Mouse (Mus musculus): ENCODE measurements around the gene Tgfb3. TPM values are rescaled to one million over a fixed set of nuclear protein-coding genes. Genes with fewer than 3 reads are reported as not detected.

Tgfb3 gene
- polyA plus RNA-seq (2015; fragmentation: Nextera tagmentation; extraction: Ambion mirVana): 25.8 and 30.5 TPM in 2 replicates

DNA sequence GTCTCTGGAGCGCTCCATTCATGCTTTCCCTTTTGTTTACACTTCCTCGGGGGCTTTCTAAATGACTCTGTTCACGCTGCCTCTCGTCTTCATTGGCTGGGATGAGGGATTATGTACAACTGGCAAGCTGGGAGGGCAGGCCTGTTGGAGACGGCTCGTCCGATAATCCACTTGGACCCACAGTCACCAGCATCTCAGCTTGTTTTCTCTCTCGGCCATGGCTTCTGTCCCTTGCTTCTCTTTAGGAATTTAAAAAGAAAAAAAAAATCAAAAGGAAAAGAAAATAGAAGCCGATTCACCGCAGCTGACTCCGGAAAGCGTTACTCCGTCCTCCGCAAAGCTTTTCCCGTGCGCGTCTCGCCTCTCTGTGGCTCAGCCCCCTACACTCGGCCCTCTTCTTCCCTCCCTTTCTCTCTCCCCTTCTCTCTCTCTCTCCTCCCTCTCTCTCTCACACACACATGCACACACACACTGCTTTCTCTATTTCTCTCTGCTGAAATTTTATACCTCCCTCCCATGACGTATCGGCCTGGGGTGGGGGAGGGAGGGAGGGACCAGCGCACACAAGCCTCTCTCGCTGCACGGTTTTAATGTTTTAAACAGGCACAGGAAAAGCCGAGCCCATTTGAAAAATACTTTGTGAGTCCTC, at the start of gene Tgfb3:
Gene Tgfb3, minus strand, starts transcription at position 489 of the 649 bp plus-strand sequence.
- peak within 1 kb of the TSS; percentile 96 for H3K27ac ChIP-seq
- under 1% methylated on average over 25 of the region's 25 CpGs for WGBS

DNA sequence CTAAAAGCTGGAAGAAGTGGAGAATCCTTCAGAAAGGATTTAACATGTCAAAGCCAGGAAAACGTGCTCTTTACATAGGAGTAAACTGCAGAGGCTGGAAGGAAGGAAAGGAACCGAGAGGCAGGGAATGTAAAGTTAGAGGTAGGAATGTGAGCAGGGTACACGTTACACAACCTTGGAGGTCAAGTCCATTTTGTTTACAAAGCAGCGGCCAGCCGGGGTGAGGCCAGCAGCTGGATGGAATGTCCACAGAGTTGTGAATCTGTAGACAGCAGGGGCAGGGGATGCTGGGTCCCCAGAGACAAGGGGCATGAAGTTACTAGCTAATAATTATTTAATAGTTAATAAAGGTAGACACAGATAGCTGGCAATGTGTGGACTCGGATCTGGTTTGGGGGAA, 49.3 kb upstream of the Tgfb3 start:
- no peaks in the 10 kb centered on the region for H3K36me3 ChIP-seq
- no peak overlapping the region for H3K27ac ChIP-seq
- H3K4me3 ChIP-seq (replicated peaks): no peak overlapping the region
- H3K27me3 ChIP-seq (replicated peaks): no peaks in the 10 kb centered on the region
- no peaks in the 10 kb centered on the region for H3K9me3 ChIP-seq
- no peaks in the 10 kb centered on the region for H3K4me1 ChIP-seq
- no peak for ATAC-seq (ENCODE audit: insufficient read depth, low FRiP score, low read depth)
- H3K9ac ChIP-seq: no peak overlapping the region
- no peak overlapping the region for H3K4me2 ChIP-seq
- WGBS: 31% methylated on average over 6 of the region's 6 CpGs

More for the DNA sequence above, at the start of gene Tgfb3:
- Histone ChIP-seq H3K4me1 (peaks cover 18% of the 10 kb centered on the region), H3K4me2 (peak within 1 kb of the TSS; percentile 95), H3K36me3 (no peaks in the 10 kb centered on the region), H3K9me3 (no peaks in the 10 kb centered on the region), H3K27me3 (replicated peaks) (peaks cover 5% of the 10 kb centered on the region; the same call in 1 of the 2 replicates), H3K4me3 (replicated peaks) (peak within 1 kb of the TSS; percentile 59), H3K9ac (peak within 1 kb of the TSS; percentile 46; the same call in 1 of the 2 replicates)
- peak; percentile 75 for ATAC-seq (ENCODE audit: insufficient read depth, low FRiP score, low read depth)

DNA sequence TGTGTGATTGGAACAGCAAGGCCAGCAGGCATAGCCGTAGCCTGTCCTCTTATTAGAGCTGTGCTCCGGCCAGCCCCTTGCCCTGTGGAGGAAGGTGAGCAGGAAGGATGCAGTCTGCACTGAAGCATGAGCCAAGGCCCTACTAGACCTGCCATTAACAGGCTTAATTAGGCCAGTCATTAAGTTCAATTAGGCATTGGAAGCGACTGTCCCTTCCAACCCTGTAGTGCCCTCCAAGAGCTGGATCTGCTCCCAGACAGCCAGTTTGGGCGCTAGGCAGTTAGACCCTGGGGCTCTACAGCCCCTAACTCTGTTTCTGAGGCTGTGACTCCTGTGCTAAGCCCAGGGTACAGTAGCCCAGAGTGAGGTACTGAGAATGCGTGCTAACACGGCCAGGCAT, 45.2 kb upstream of the Tgfb3 start:
- Histone ChIP-seq H3K36me3 (no peaks in the 10 kb centered on the region), H3K9me3 (no peaks in the 10 kb centered on the region), H3K4me2 (no peak overlapping the region), H3K9ac (no peak overlapping the region), H3K27ac (no peak overlapping the region), H3K4me1 (no peaks in the 10 kb centered on the region), H3K4me3 (replicated peaks) (no peak overlapping the region), H3K27me3 (replicated peaks) (no peaks in the 10 kb centered on the region)
- 79% methylated on average over 6 of the region's 6 CpGs for WGBS
- ATAC-seq (ENCODE audit: insufficient read depth, low FRiP score, low read depth): no peak; the same call in 1 of the 2 replicates

DNA sequence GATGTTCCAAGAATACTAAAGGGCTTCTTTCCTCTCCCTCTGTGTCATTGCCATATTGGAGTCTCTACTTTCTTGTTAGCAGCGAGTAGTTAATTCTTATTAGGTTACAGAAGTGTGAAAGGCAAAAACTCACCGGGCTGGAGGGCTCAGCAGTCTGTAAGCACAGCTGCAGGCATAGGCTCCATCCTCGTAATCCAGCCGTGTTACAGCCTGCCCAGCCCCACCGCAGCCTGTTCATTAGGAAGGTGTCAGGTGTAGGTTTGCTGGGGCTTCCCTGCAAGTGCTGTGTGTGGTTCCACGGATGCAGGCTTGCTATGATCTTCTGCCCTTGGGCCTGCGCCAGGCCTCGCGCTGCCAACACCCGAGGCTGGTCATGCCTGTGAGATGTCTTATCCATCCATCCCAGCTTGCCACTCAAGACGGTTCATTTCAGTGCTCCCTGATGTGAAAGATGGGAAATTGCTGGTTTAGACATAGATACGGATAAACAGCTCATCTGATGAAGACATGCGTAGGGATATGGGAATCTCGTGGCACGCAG, 37.5 kb upstream of the Tgfb3 start:
- 80% methylated on average over 15 of the region's 15 CpGs for WGBS
- no peak overlapping the region for H3K27ac ChIP-seq
- H3K9ac ChIP-seq: no peak overlapping the region
- H3K4me2 ChIP-seq: no peak overlapping the region
- no peaks in the 10 kb centered on the region for H3K4me1 ChIP-seq
- no peaks in the 10 kb centered on the region for H3K36me3 ChIP-seq
- H3K27me3 ChIP-seq (replicated peaks): no peaks in the 10 kb centered on the region
- no peaks in the 10 kb centered on the region for H3K9me3 ChIP-seq
- ATAC-seq (ENCODE audit: insufficient read depth, low FRiP score, low read depth): no peak
- H3K4me3 ChIP-seq (replicated peaks): no peak overlapping the region

DNA sequence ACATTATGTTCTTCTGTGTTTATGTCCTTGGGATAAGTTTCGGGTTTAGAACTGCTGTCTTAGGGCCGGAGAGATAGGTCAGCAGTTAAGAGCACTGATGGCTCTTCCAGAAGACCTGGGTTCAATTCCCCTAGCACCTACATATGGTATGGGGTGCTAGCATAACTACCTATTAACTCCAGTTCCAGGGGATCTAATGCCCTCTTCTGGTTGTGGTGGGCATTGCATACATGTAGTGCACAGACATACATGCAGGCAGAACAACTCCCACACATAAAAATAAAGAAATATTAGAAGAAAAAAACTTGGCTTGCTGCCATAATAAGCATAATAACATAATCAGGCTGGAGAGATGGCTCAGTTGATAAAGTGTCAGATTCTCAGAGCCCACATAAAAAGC, 31.8 kb upstream of the Tgfb3 start:
- Histone ChIP-seq H3K4me3 (replicated peaks) (no peak overlapping the region), H3K4me1 (no peaks in the 10 kb centered on the region), H3K36me3 (no peaks in the 10 kb centered on the region), H3K27ac (no peak overlapping the region), H3K9ac (no peak overlapping the region), H3K9me3 (no peaks in the 10 kb centered on the region), H3K27me3 (replicated peaks) (no peaks in the 10 kb centered on the region), H3K4me2 (no peak overlapping the region)
- WGBS: 88% methylated on average over 2 of the region's 2 CpGs
- ATAC-seq (ENCODE audit: insufficient read depth, low FRiP score, low read depth): no peak

DNA sequence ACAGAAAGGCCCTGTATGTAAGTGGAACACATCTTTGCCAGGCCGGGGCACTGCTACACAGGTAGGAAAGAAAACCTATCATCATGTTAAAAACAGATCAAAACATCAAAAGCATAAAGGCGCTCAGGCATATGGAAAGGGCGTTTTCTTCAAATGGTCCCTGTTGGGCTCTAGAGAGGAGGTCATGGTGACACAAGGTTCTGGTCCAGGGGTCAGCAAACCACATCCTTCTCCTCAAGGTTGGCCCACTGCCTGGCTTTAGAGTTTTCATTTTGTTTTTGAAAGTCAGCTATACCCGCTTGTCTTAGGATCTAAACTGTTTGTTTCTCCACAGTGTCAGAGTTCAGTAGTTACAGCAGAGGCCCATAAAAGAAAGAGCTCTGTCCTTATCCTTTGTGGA, 30.7 kb upstream of the Tgfb3 start:
- Histone ChIP-seq H3K4me3 (replicated peaks) (no peak overlapping the region), H3K27me3 (replicated peaks) (no peaks in the 10 kb centered on the region), H3K9me3 (no peaks in the 10 kb centered on the region), H3K27ac (no peak overlapping the region), H3K4me1 (no peaks in the 10 kb centered on the region), H3K36me3 (no peaks in the 10 kb centered on the region), H3K9ac (no peak overlapping the region), H3K4me2 (no peak overlapping the region)
- 83% methylated on average over 4 of the region's 4 CpGs for WGBS
- ATAC-seq (ENCODE audit: insufficient read depth, low FRiP score, low read depth): no peak

DNA sequence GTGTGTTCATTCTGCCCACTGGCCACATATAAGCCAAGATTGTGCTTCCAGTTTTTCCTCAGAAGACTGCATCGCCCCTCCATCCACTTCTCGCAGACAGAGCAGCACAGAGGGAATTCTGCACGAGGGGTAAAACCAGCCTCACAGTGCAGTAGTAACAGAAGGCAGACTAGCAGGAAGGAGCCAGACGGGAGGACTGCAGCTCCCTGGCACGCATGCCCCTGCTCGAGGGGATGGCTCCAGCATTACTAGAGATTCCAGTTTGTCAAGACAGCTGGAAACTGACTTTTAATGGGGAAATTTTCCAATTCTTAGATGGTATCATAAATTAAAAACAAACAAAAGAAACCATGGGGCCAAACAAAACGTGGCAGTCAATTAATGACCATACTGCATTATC, 28.8 kb upstream of the Tgfb3 start:
- no peak for ATAC-seq (ENCODE audit: insufficient read depth, low FRiP score, low read depth)
- Histone ChIP-seq H3K27ac (no peak overlapping the region), H3K27me3 (replicated peaks) (no peaks in the 10 kb centered on the region), H3K4me2 (no peak overlapping the region), H3K36me3 (no peaks in the 10 kb centered on the region), H3K9ac (no peak overlapping the region), H3K4me3 (replicated peaks) (no peak overlapping the region), H3K4me1 (no peaks in the 10 kb centered on the region), H3K9me3 (no peaks in the 10 kb centered on the region)
- WGBS: 77% methylated on average over 7 of the region's 7 CpGs

DNA sequence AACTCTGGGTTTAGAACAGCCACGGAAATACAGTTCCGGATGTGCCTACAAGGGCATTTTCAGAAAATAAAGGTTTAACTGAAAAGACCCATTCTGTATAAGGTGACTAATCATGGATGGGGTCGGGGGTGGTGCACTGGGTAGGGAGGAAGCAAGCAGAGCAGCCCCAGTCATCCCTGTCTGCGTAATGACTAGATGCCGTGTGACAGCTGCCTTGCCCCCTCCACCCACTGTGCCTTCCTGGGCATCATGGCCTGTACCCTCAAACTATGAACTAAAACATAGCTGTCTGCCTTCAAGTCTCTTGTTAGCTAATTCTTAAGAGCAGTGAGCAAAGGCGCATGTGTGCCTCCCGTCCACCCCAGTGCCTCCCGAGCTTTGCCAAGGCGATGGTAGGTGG, 27.2 kb upstream of the Tgfb3 start:
- Histone ChIP-seq H3K4me2 (no peak overlapping the region), H3K9me3 (no peaks in the 10 kb centered on the region), H3K27ac (no peak overlapping the region), H3K4me3 (replicated peaks) (no peak overlapping the region), H3K27me3 (replicated peaks) (no peaks in the 10 kb centered on the region), H3K36me3 (no peaks in the 10 kb centered on the region), H3K4me1 (no peaks in the 10 kb centered on the region), H3K9ac (no peak overlapping the region)
- 88% methylated on average over 9 of the region's 9 CpGs for WGBS
- no peak for ATAC-seq (ENCODE audit: insufficient read depth, low FRiP score, low read depth)

DNA sequence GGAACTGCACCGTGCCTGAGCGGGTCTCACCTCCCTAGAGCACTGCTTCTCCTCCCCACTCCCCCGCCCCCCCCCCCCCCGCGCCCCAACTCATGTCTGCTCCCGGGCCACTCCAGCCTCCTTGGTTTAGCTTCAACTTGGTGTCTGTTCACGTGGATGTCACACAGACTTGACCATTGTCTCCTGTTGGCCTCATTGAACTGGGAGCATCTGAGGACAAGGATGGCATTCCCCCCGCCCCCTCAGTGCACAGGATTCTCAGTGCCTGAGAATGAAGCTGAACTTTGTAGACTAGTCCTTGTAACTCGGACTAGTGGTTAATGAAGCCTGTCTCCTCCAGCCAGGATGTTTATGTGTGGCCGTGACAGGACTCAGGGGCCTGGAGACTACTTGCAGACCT, 26.7 kb upstream of the Tgfb3 start:
- ATAC-seq (ENCODE audit: insufficient read depth, low FRiP score, low read depth): no peak
- 78% methylated on average over 7 of the region's 10 CpGs for WGBS
- no peaks in the 10 kb centered on the region for H3K27me3 ChIP-seq (replicated peaks)
- no peak overlapping the region for H3K9ac ChIP-seq
- H3K4me1 ChIP-seq: no peaks in the 10 kb centered on the region
- H3K36me3 ChIP-seq: no peaks in the 10 kb centered on the region
- H3K4me3 ChIP-seq (replicated peaks): no peak overlapping the region
- no peaks in the 10 kb centered on the region for H3K9me3 ChIP-seq
- H3K4me2 ChIP-seq: no peak overlapping the region
- H3K27ac ChIP-seq: no peak overlapping the region

DNA sequence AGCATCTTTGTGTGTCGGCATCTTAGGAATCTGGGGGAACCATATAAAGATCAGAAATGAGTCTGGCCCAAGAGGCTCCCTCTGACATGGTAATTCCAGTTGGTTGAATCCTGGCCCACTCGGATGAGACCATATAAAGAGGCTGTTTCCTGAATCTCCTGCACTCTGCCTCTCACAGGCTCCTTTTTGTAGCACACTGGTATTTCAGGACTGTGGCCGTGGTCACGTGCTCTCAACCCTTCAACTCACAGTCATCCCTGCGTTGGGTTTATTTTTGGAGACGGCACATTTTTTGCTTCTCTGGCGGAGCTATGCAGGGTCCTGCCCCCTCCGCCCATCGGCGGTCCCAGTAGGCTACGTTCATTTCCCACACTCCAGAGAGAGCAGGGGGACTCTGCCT, 25.5 kb upstream of the Tgfb3 start:
- Histone ChIP-seq H3K36me3 (no peaks in the 10 kb centered on the region), H3K27me3 (replicated peaks) (no peaks in the 10 kb centered on the region), H3K9me3 (no peaks in the 10 kb centered on the region), H3K4me3 (replicated peaks) (no peak overlapping the region), H3K9ac (no peak overlapping the region), H3K4me1 (no peaks in the 10 kb centered on the region), H3K4me2 (no peak overlapping the region), H3K27ac (0 out of 2 replicates have a peak overlapping the region, but pooled peaks have one; percentile 24)
- 55% methylated on average over 11 of the region's 11 CpGs for WGBS
- ATAC-seq (ENCODE audit: insufficient read depth, low FRiP score, low read depth): peak; percentile 29; the same call in 1 of the 2 replicates

DNA sequence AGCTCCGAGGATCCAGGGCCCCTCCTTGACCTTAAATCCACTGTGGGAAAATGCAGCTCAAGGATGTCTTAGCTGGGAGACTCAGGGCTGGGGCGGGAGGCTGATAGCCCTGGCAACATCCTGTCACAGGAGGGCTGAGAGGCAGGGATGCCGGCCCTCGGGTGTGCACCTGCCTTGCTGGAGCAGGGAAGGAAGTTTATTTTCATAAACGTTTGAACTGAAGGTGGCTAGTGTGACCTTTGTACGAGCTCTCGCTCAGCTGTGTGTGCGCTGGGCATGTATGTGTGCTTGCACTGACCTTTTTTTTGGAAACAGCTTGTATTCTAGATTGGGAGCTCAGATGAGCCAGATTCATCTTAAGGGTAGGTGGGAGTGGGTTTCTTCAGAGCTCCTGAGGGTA, 25.0 kb upstream of the Tgfb3 start:
- Histone ChIP-seq H3K9me3 (no peaks in the 10 kb centered on the region), H3K9ac (no peak overlapping the region), H3K4me2 (no peak overlapping the region), H3K36me3 (no peaks in the 10 kb centered on the region), H3K27ac (peak overlapping the region; percentile 24; the same call in 1 of the 2 replicates), H3K27me3 (replicated peaks) (no peaks in the 10 kb centered on the region), H3K4me3 (replicated peaks) (no peak overlapping the region), H3K4me1 (no peaks in the 10 kb centered on the region)
- 38% methylated on average over 8 of the region's 8 CpGs for WGBS
- no peak for ATAC-seq (ENCODE audit: insufficient read depth, low FRiP score, low read depth)

DNA sequence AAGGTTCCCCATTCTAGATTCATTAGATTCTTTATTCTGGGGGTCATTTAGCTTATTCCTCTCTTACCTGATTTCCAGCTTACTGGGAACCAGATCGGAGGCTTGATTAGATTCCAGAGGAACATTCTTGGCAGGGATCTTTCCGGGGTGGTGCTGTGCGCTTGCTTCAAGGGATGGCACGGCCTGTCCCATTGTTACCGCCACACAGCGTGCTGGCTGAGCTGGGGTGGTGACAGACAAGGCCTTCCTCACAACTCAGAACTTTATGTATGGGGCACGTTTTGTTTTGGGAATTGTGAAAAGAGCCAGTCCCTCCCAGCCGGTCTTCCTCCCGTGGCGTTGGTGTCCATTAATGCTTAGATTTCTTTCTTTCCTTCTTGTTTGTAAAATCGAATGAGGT, 24.6 kb upstream of the Tgfb3 start:
- H3K36me3 ChIP-seq: no peaks in the 10 kb centered on the region
- ATAC-seq (ENCODE audit: insufficient read depth, low FRiP score, low read depth): no peak
- 56% methylated on average over 11 of the region's 11 CpGs for WGBS

More for the DNA sequence above, 24.6 kb upstream of the Tgfb3 start:
- Histone ChIP-seq H3K9me3 (no peaks in the 10 kb centered on the region), H3K4me2 (no peak overlapping the region), H3K27ac (no peak overlapping the region), H3K4me1 (no peaks in the 10 kb centered on the region), H3K9ac (no peak overlapping the region), H3K27me3 (replicated peaks) (no peaks in the 10 kb centered on the region), H3K4me3 (replicated peaks) (no peak overlapping the region)

Measured in stomach, embryonic 15.5 days (tissue).